Mouse (Mus musculus) frontal cortex, postnatal 25 days (tissue): ENCODE measurements around the gene Sesn3.
"Not testable (repeated sequence)": the region's sequence is repeated elsewhere in the genome, so short reads cannot be mapped to it uniquely, and the experiment has no call there.

Experiments used
- DNase-seq, 2 experiments: peaks; one replicate each; pipeline ENCODE4 v3.0.0; 2022; ENCODE audit warnings: low spot score in 2 of 2

Sesn3 gene

GRCm38 (mm10) chr9:14274986-14275720 is at the start of gene Sesn3:
Sesn3 (plus strand) TSS chr9:14275067.
- DNase-seq: peak; percentile 33 to 56

- not testable (repeated sequence) for DNase-seq
Observed at GRCm38 (mm10) chr9:14227086-14227485, 47.8 kb upstream of the Sesn3 start.

GRCm38 (mm10) chr9:14233702-14234373 is 41.0 kb upstream of the Sesn3 start:
- DNase-seq: no peak

- no peak for DNase-seq
Observed at GRCm38 (mm10) chr9:14235286-14235685, 39.6 kb upstream of the Sesn3 start.

- DNase-seq: not testable (repeated sequence)
Observed at GRCm38 (mm10) chr9:14241003-14241402, 33.9 kb upstream of the Sesn3 start.

- no peak for DNase-seq
Observed at GRCm38 (mm10) chr9:14242308-14242707, 32.6 kb upstream of the Sesn3 start.

- no peak for DNase-seq
Observed at GRCm38 (mm10) chr9:14244528-14244927, 30.3 kb upstream of the Sesn3 start.

- no peak for DNase-seq
Observed at GRCm38 (mm10) chr9:14245013-14245586, 29.8 kb upstream of the Sesn3 start.

GRCm38 (mm10) chr9:14246016-14246799 is 28.7 kb upstream of the Sesn3 start:
- no peak for DNase-seq

GRCm38 (mm10) chr9:14247480-14248208 is 27.2 kb upstream of the Sesn3 start:
- no peak for DNase-seq

GRCm38 (mm10) chr9:14248209-14248596 is 26.7 kb upstream of the Sesn3 start:
- no peak for DNase-seq

GRCm38 (mm10) chr9:14261150-14261549 is 13.7 kb upstream of the Sesn3 start:
- DNase-seq: no peak

- no peak for DNase-seq
Observed at GRCm38 (mm10) chr9:14262568-14262972, 12.3 kb upstream of the Sesn3 start.

- DNase-seq: no peak
Observed at GRCm38 (mm10) chr9:14266470-14266869, 8.4 kb upstream of the Sesn3 start.

GRCm38 (mm10) chr9:14268578-14268977 is 6.3 kb upstream of the Sesn3 start:
- DNase-seq: no peak

- DNase-seq: no peak
Observed at GRCm38 (mm10) chr9:14272921-14273320, 1.9 kb upstream of the Sesn3 start.

GRCm38 (mm10) chr9:14274586-14274985 is 281 bp upstream of the Sesn3 start:
- DNase-seq: no peak

- DNase-seq: peak; percentile 98
Observed at GRCm38 (mm10) chr9:14275792-14276480, 1.1 kb downstream of the Sesn3 start.

GRCm38 (mm10) chr9:14276481-14277287 is 1.8 kb downstream of the Sesn3 start:
- peak; percentile 45 to 51 for DNase-seq
